Mouse (Mus musculus): ENCODE measurements at regions not wholly inside any gene's neighbourhood (a gene's known extent, or its start where the extent isn't known, plus 50 kb on each side); places are given as distances from the start of the nearest gene placed in this dataset.
A peak's percentile ranks its signal among the peaks of the same experiment; 100 is the strongest.

DNA sequence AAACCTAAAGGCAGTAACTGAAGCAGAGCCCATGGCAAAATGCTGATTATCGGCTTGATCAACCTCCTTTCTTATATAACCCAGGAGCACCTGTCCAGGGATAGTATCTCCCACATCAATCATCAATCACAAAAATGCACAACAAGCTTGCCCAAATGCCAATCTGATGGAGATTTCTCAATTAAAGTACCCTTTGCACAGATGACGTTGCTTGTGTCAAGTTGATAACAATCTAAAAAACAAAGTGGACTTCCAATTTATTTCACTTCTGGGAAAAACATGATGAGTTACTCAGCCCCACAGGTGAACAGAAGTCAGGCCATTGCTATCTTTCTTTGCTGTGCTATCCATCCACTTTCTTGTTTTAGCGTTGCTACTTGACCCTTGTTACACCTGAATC lies 144.5 kb upstream of the Tle4 start:
- no peak for ATAC-seq
- H3K9me3 ChIP-seq (ENCODE audit: control insufficient read depth): no peaks in the 10 kb centered on the region
- TF ChIP-seq CTCF (IDR thresholded peaks at IDR 0.05; ENCODE audit: low read depth): no peak
- H3K4me2 ChIP-seq (replicated peaks; ENCODE audit: low read depth): no peak overlapping the region
- no peaks in the 10 kb centered on the region for H3K27me3 ChIP-seq (replicated peaks; ENCODE audit: control insufficient read depth, insufficient read depth, low read length)
- H3K27ac ChIP-seq (ENCODE audit: low read depth, low read length): no peak overlapping the region
- H3K4me3 ChIP-seq (ENCODE audit: low read depth, low read length): no peak overlapping the region
- H3K4me1 ChIP-seq (replicated peaks; ENCODE audit: control insufficient read depth, insufficient read depth, low read length): no peaks in the 10 kb centered on the region
- no peak overlapping the region for H3K9ac ChIP-seq (ENCODE audit: low read depth, low read length)
- H3K36me3 ChIP-seq (ENCODE audit: control insufficient read depth, insufficient read depth): no peaks in the 10 kb centered on the region
- WGBS: 91% methylated on average over 3 of the region's 3 CpGs

DNA sequence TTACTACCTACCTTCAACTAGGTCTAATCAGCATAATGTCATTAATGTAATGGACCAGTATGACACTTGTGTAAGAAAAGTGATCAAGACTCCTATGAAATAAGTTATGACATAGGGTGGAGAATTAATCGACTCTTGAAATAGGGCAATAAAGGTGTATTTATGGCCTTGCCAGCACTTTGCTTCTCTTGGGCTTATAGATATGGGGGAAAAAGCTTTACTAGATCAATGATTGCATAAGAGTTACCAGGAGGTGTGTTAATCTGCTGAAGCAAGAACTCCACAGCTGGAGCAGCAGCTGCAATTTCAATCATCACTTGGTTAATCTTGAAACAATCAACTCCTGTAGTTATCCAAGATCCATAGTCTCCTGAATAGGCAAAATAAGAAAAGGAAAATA lies 143.1 kb upstream of the Tle4 start:
- ATAC-seq: peak; percentile 64
- WGBS: 36% methylated on average over 1 of the region's 1 CpGs
- TF ChIP-seq CTCF (IDR thresholded peaks at IDR 0.05; ENCODE audit: low read depth): no peak

DNA sequence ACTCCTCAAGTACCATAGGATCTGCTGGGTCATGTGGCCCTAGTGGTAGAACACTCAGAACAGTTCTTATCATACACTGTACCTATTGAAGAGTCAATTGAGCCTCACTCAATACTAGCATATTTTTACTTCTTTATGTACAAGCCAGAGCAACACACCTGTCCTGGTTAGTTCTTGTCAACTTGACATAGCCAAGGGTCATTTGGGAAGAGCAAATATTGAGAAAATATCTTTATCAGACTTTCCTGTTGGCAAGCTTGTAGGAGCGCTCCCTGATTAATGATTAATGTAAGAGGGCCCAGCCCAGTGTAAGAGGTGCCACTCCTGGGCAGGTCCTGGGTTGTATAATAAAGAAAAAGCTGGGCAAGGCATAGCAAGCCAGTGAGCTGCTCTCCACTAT lies 142.3 kb upstream of the Tle4 start:
- ATAC-seq: peak; percentile 100
- 25% methylated on average over 1 of the region's 1 CpGs for WGBS
- no peak for TF ChIP-seq CTCF (IDR thresholded peaks at IDR 0.05; ENCODE audit: low read depth)

More for the DNA sequence above, 143.1 kb upstream of the Tle4 start:
- Histone ChIP-seq H3K36me3 (ENCODE audit: control insufficient read depth, insufficient read depth) (no peaks in the 10 kb centered on the region), H3K27ac (ENCODE audit: low read depth, low read length) (no peak overlapping the region), H3K4me3 (ENCODE audit: low read depth, low read length) (no peak overlapping the region), H3K4me2 (replicated peaks; ENCODE audit: low read depth) (no peak overlapping the region), H3K4me1 (replicated peaks; ENCODE audit: control insufficient read depth, insufficient read depth, low read length) (no peaks in the 10 kb centered on the region), H3K9ac (ENCODE audit: low read depth, low read length) (no peak overlapping the region), H3K27me3 (replicated peaks; ENCODE audit: control insufficient read depth, insufficient read depth, low read length) (no peaks in the 10 kb centered on the region), H3K9me3 (ENCODE audit: control insufficient read depth) (no peaks in the 10 kb centered on the region)

DNA sequence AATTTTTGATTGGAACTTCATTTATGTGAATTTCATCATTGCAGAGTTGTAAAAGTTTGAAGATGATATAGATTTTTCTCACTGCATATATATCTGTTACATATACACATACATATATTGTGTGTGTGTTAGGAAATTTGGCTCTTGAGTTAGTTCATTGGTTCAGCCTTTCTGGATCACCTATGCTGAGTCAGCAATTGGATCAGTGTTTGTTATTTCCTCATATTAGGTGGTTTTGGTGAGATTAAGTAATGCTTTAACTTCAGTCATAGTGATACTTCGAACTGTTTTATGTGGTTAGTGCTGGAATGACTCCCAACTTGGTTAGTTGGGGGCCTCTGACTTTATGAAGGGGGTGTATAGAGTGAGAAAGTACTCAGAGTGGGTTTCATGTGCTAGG lies 138.7 kb upstream of the Tle4 start:
- Histone ChIP-seq H3K27me3 (replicated peaks; ENCODE audit: control insufficient read depth, insufficient read depth, low read length) (no peaks in the 10 kb centered on the region), H3K9ac (ENCODE audit: low read depth, low read length) (no peak overlapping the region), H3K4me2 (replicated peaks; ENCODE audit: low read depth) (no peak overlapping the region), H3K4me1 (replicated peaks; ENCODE audit: control insufficient read depth, insufficient read depth, low read length) (no peaks in the 10 kb centered on the region), H3K27ac (ENCODE audit: low read depth, low read length) (no peak overlapping the region), H3K9me3 (ENCODE audit: control insufficient read depth) (no peaks in the 10 kb centered on the region), H3K36me3 (ENCODE audit: control insufficient read depth, insufficient read depth) (no peaks in the 10 kb centered on the region), H3K4me3 (ENCODE audit: low read depth, low read length) (no peak overlapping the region)
- ATAC-seq: no peak
- no peak for TF ChIP-seq CTCF (IDR thresholded peaks at IDR 0.05; ENCODE audit: low read depth)
- WGBS: 91% methylated on average over 1 of the region's 1 CpGs

More for the DNA sequence above, 142.3 kb upstream of the Tle4 start:
- H3K4me1 ChIP-seq (replicated peaks; ENCODE audit: control insufficient read depth, insufficient read depth, low read length): no peaks in the 10 kb centered on the region
- H3K9me3 ChIP-seq (ENCODE audit: control insufficient read depth): no peaks in the 10 kb centered on the region
- no peaks in the 10 kb centered on the region for H3K36me3 ChIP-seq (ENCODE audit: control insufficient read depth, insufficient read depth)
- H3K27ac ChIP-seq (ENCODE audit: low read depth, low read length): no peak overlapping the region
- no peak overlapping the region for H3K9ac ChIP-seq (ENCODE audit: low read depth, low read length)
- no peak overlapping the region for H3K4me2 ChIP-seq (replicated peaks; ENCODE audit: low read depth)
- no peak overlapping the region for H3K4me3 ChIP-seq (ENCODE audit: low read depth, low read length)
- H3K27me3 ChIP-seq (replicated peaks; ENCODE audit: control insufficient read depth, insufficient read depth, low read length): no peaks in the 10 kb centered on the region

- 42% methylated on average over 3 of the region's 3 CpGs for WGBS
- Histone ChIP-seq H3K27ac (ENCODE audit: low read depth, low read length) (no peak overlapping the region), H3K9ac (ENCODE audit: low read depth, low read length) (no peak overlapping the region), H3K27me3 (replicated peaks; ENCODE audit: control insufficient read depth, insufficient read depth, low read length) (no peaks in the 10 kb centered on the region), H3K4me3 (ENCODE audit: low read depth, low read length) (no peak overlapping the region), H3K4me2 (replicated peaks; ENCODE audit: low read depth) (no peak overlapping the region), H3K36me3 (ENCODE audit: control insufficient read depth, insufficient read depth) (no peaks in the 10 kb centered on the region), H3K9me3 (ENCODE audit: control insufficient read depth) (no peaks in the 10 kb centered on the region), H3K4me1 (replicated peaks; ENCODE audit: control insufficient read depth, insufficient read depth, low read length) (no peaks in the 10 kb centered on the region)
- no peak for ATAC-seq
- no peak for TF ChIP-seq CTCF (IDR thresholded peaks at IDR 0.05; ENCODE audit: low read depth)
Observed at GRCm38 (mm10) chr19:14725329-14725728, 127.5 kb upstream of the Tle4 start.

- no peak overlapping the region for H3K4me3 ChIP-seq (ENCODE audit: low read depth, low read length)
- H3K9me3 ChIP-seq (ENCODE audit: control insufficient read depth): no peaks in the 10 kb centered on the region
- H3K27ac ChIP-seq (ENCODE audit: low read depth, low read length): no peak overlapping the region
- 55% methylated on average over 4 of the region's 4 CpGs for WGBS
- no peaks in the 10 kb centered on the region for H3K27me3 ChIP-seq (replicated peaks; ENCODE audit: control insufficient read depth, insufficient read depth, low read length)
- no peak for ATAC-seq
- no peaks in the 10 kb centered on the region for H3K4me1 ChIP-seq (replicated peaks; ENCODE audit: control insufficient read depth, insufficient read depth, low read length)
- no peak overlapping the region for H3K9ac ChIP-seq (ENCODE audit: low read depth, low read length)
- no peak overlapping the region for H3K4me2 ChIP-seq (replicated peaks; ENCODE audit: low read depth)
- TF ChIP-seq CTCF (IDR thresholded peaks at IDR 0.05; ENCODE audit: low read depth): no peak
- no peaks in the 10 kb centered on the region for H3K36me3 ChIP-seq (ENCODE audit: control insufficient read depth, insufficient read depth)
Observed at GRCm38 (mm10) chr19:14724637-14725036, 126.8 kb upstream of the Tle4 start.

DNA sequence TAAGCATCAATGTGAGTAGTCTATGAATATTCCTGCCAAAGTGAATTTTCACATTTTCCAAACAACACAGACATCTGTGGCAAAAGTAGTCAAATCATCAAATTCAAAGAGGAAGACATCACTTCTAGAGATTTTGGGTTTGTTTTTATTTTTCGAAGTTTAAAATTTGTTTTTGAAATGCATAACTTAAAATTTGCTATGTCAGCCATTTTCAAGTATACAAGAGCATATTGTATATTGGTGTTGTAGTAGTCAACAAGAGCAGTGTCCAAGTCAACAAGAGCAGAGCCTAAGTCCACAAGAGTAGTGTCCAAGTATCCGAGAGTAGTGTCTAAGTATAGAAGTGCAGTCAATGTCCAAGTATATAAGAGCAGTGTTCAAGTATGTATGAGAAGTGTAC lies 107.9 kb upstream of the Tle4 start:
- no peak for TF ChIP-seq CTCF (IDR thresholded peaks at IDR 0.05; ENCODE audit: low read depth)
- no peak for ATAC-seq
- no peak overlapping the region for H3K4me3 ChIP-seq (ENCODE audit: low read depth, low read length)
- 93% methylated on average over 2 of the region's 2 CpGs for WGBS
- no peaks in the 10 kb centered on the region for H3K9me3 ChIP-seq (ENCODE audit: control insufficient read depth)
- H3K27ac ChIP-seq (ENCODE audit: low read depth, low read length): no peak overlapping the region
- no peaks in the 10 kb centered on the region for H3K36me3 ChIP-seq (ENCODE audit: control insufficient read depth, insufficient read depth)
- no peak overlapping the region for H3K9ac ChIP-seq (ENCODE audit: low read depth, low read length)
- H3K4me1 ChIP-seq (replicated peaks; ENCODE audit: control insufficient read depth, insufficient read depth, low read length): no peaks in the 10 kb centered on the region
- H3K4me2 ChIP-seq (replicated peaks; ENCODE audit: low read depth): no peak overlapping the region
- no peaks in the 10 kb centered on the region for H3K27me3 ChIP-seq (replicated peaks; ENCODE audit: control insufficient read depth, insufficient read depth, low read length)
